Mouse (Mus musculus) myocyte (in vitro differentiated cells): ENCODE measurements around the gene Taf1b.

Experiments
- CEBPB ChIP-seq: IDR thresholded peaks from 2 replicates; pipeline ENCODE4 v1.6.1; 2011; ENCODE audit warnings: mild to moderate bottlenecking, moderate library complexity; ENCODE audit not compliant: poor library complexity, insufficient read depth, severe bottlenecking
- MYOD1 ChIP-seq, 3 experiments: IDR thresholded peaks; one replicate each; pipeline ENCODE4 v1.6.1; 2011; ENCODE audit warnings: control low read depth in 2 of 3, low read depth in 2 of 3, mild to moderate bottlenecking in 2 of 3, moderate library complexity in 1 of 3; ENCODE audit not compliant: insufficient read length in 2 of 3, control insufficient read depth in 1 of 3
- MYOG ChIP-seq, 3 experiments: IDR thresholded peaks; one replicate each; pipeline ENCODE4 v1.6.1; 2011; ENCODE audit warnings: control low read depth in 2 of 3, low read depth in 2 of 3, mild to moderate bottlenecking in 2 of 3; ENCODE audit not compliant: insufficient read length in 2 of 3, control insufficient read depth in 1 of 3, insufficient read depth in 1 of 3
- POLR2A ChIP-seq: IDR thresholded peaks from one replicate; pipeline ENCODE4 v1.6.1; 2011; ENCODE audit warnings: low read depth, mild to moderate bottlenecking, control low read depth, moderate library complexity; ENCODE audit not compliant: insufficient read length
- SRF ChIP-seq: IDR thresholded peaks from one replicate; pipeline ENCODE4 v1.6.1; 2011; ENCODE audit warnings: low read depth; ENCODE audit not compliant: control insufficient read depth, insufficient read length
- TCF3 ChIP-seq: IDR thresholded peaks from one replicate; pipeline ENCODE4 v1.6.1; 2011; ENCODE audit warnings: low read depth, control low read depth; ENCODE audit not compliant: insufficient read length
- USF1 ChIP-seq: IDR thresholded peaks from one replicate; pipeline ENCODE4 v1.6.1; 2011; ENCODE audit warnings: low read depth, mild to moderate bottlenecking, control low read depth, moderate library complexity

GRCm38 (mm10) chr12:24592055-24592454 lies 93.9 kb downstream of the Taf1b start:
- TF ChIP-seq USF1, result no peak
- TF ChIP-seq POLR2A, result no peak
- TF ChIP-seq SRF, result no peak
- no peak for TF ChIP-seq CEBPB
- no peak for TF ChIP-seq TCF3
- TF ChIP-seq MYOD1 (IDR thresholded peaks at IDR 0.05; ENCODE audit: control insufficient read depth in 1 of 3, insufficient read length in 2 of 3, low read depth in 2 of 3), result no peak
- no peak for TF ChIP-seq MYOG (IDR thresholded peaks at IDR 0.05; ENCODE audit: control insufficient read depth in 1 of 3, insufficient read depth in 1 of 3, insufficient read length in 2 of 3, low read depth in 2 of 3)
